Mouse (Mus musculus) CH12.LX (cell line): ENCODE results near the gene Ctrl.

ENCODE experiments used
- CHD2 ChIP-seq: IDR thresholded peaks from 2 replicates; pipeline ENCODE4 v1.6.1; 2011; ENCODE audit warnings: low read length, improper control_type of control experiment
- MAX ChIP-seq: IDR thresholded peaks from 2 replicates; pipeline ENCODE4 v1.6.1; 2011; ENCODE audit warnings: low read length, improper control_type of control experiment
- MAZ ChIP-seq: IDR thresholded peaks from 2 replicates; pipeline ENCODE4 v1.6.1; 2012; ENCODE audit warnings: low read depth, mild to moderate bottlenecking, inconsistent platforms, low read length, improper control_type of control experiment, moderate library complexity
- NELFE ChIP-seq: IDR thresholded peaks from 2 replicates; pipeline ENCODE4 v1.6.1; 2011; ENCODE audit warnings: low read depth, low read length, improper control_type of control experiment
- POLR2A ChIP-seq: IDR thresholded peaks from 2 replicates; pipeline ENCODE4 v1.6.1; 2011; ENCODE audit warnings: low read depth, mild to moderate bottlenecking, improper control_type of control experiment, low read length
- POLR2AphosphoS2 ChIP-seq: IDR thresholded peaks from 2 replicates; pipeline ENCODE4 v1.6.1; 2011; ENCODE audit warnings: low read depth, low read length, improper control_type of control experiment
- USF1 ChIP-seq: IDR thresholded peaks from 2 replicates; pipeline ENCODE4 v1.6.1; 2014; ENCODE audit warnings: low read depth, mild to moderate bottlenecking, inconsistent platforms, low read length, improper control_type of control experiment
- ZKSCAN1 ChIP-seq: IDR thresholded peaks from 2 replicates; pipeline ENCODE4 v1.6.1; 2012; ENCODE audit warnings: low read depth, inconsistent platforms, low read length, improper control_type of control experiment, borderline replicate concordance

- TF ChIP-seq POLR2A (no peak), CHD2 (no peak), USF1 (no peak), NELFE (no peak), MAX (no peak), MAZ (no peak), ZKSCAN1 (no peak), POLR2AphosphoS2 (no peak)
These were observed 2.4 kb upstream of the Ctrl start for GRCm38 (mm10) chr8:105935863-105936603.
